Mouse (Mus musculus) 416B (cell line): ENCODE results near the gene Gpr142.

Experiments used
- DNase-seq: peaks from one replicate; pipeline ENCODE4 v3.0.0; 2011; ENCODE audit warnings: low read depth

Gene Gpr142

GRCm38 (mm10) chr11:114798624-114799023 lies at the start of gene Gpr142:
Gene Gpr142, plus strand, starts transcription at chr11:114798924.
- no peak for DNase-seq

- DNase-seq: no peak
Observed at GRCm38 (mm10) chr11:114764820-114765818, 33.6 kb upstream of the Gpr142 start, which contains the start of gene Kif19a. Gene Kif19a, plus strand, starts transcription at chr11:114765388.

- DNase-seq: no peak
Observed at GRCm38 (mm10) chr11:114769911-114770310, 28.8 kb upstream of the Gpr142 start.

GRCm38 (mm10) chr11:114771896-114772295 lies 26.8 kb upstream of the Gpr142 start:
- no peak for DNase-seq

- DNase-seq: no peak
Observed at GRCm38 (mm10) chr11:114780076-114780475, 18.6 kb upstream of the Gpr142 start.

- no peak for DNase-seq
Observed at GRCm38 (mm10) chr11:114785892-114786291, 12.8 kb upstream of the Gpr142 start.

GRCm38 (mm10) chr11:114786326-114786725 lies 12.4 kb upstream of the Gpr142 start:
- DNase-seq: no peak

GRCm38 (mm10) chr11:114787611-114788010 lies 11.1 kb upstream of the Gpr142 start:
- DNase-seq: no peak

- peak; percentile 67 for DNase-seq
Observed at GRCm38 (mm10) chr11:114789061-114789714, 9.5 kb upstream of the Gpr142 start.

GRCm38 (mm10) chr11:114789716-114790115 lies 9.0 kb upstream of the Gpr142 start:
- no peak for DNase-seq

- DNase-seq: no peak
Observed at GRCm38 (mm10) chr11:114790171-114790570, 8.6 kb upstream of the Gpr142 start.

- no peak for DNase-seq
Observed at GRCm38 (mm10) chr11:114790841-114791240, 7.9 kb upstream of the Gpr142 start.

- no peak for DNase-seq
Observed at GRCm38 (mm10) chr11:114791351-114791889, 7.3 kb upstream of the Gpr142 start.

GRCm38 (mm10) chr11:114791891-114792411 lies 6.8 kb upstream of the Gpr142 start:
- DNase-seq: no peak

GRCm38 (mm10) chr11:114792931-114793494 lies 5.7 kb upstream of the Gpr142 start:
- no peak for DNase-seq

GRCm38 (mm10) chr11:114793868-114794545 lies 4.7 kb upstream of the Gpr142 start:
- DNase-seq: no peak

- no peak for DNase-seq
Observed at GRCm38 (mm10) chr11:114794691-114795090, 4.0 kb upstream of the Gpr142 start.

GRCm38 (mm10) chr11:114795231-114795746 lies 3.4 kb upstream of the Gpr142 start:
- DNase-seq: no peak

- no peak for DNase-seq
Observed at GRCm38 (mm10) chr11:114795848-114796322, 2.8 kb upstream of the Gpr142 start, which contains the start of gene Btbd17. Gene Btbd17, minus strand, starts transcription at chr11:114795945.

GRCm38 (mm10) chr11:114797176-114797575 lies 1.5 kb upstream of the Gpr142 start:
- DNase-seq: no peak

GRCm38 (mm10) chr11:114797981-114798380 lies 743 bp upstream of the Gpr142 start:
- DNase-seq: no peak
